Mouse (Mus musculus): ENCODE measurements around the gene Shkbp1. TPM values are rescaled to one million over a fixed set of nuclear protein-coding genes. Genes with fewer than 3 reads are reported as not detected.

Shkbp1 gene
- total RNA-seq, 2 experiments from 2014 or later, result 23.2 to 40.3 TPM

GRCm38 (mm10) chr7:27339519-27339918 is 16.3 kb downstream of the Shkbp1 start:
- DNase-seq (ENCODE audit: extremely low spot score in 1 of 2, low spot score in 2 of 2), result peak in 1 of 2 experiments; percentile 69

GRCm38 (mm10) chr7:27339114-27339513 is 16.7 kb downstream of the Shkbp1 start:
- intact Hi-C loops (cut with DNase I), result loop anchor here (5.0 to 10.0 kb wide), 2 partner anchors 188 to 346 kb away; partner anchors contain the start of gene Zfp607b
- DNase-seq (ENCODE audit: extremely low spot score in 1 of 2, low spot score in 2 of 2), result no peak
- no peak; the same call in 1 of the 2 replicates for TF ChIP-seq CTCF (IDR thresholded peaks at IDR 0.05)
- H3K27ac ChIP-seq, result peak overlapping the region; percentile 91
- H3K4me3 ChIP-seq, result peak overlapping the region; percentile 37

More at GRCm38 (mm10) chr7:27339519-27339918, 16.3 kb downstream of the Shkbp1 start:
- Histone ChIP-seq H3K4me3 (peak overlapping the region; percentile 37), H3K27ac (peak overlapping the region; percentile 91)
- TF ChIP-seq CTCF (IDR thresholded peaks at IDR 0.05), result no peak
- intact Hi-C loops (cut with DNase I), result loop anchor here (5.0 to 10.0 kb wide), 2 partner anchors 188 to 345 kb away; partner anchors contain the start of gene Zfp607b

GRCm38 (mm10) chr7:27337175-27337853 is 18.5 kb downstream of the Shkbp1 start, which contains the start of gene Ltbp4:
TSS of gene Ltbp4 (minus strand) at chr7:27337692.
- intact Hi-C loops (cut with DNase I), result loop anchor here (2.0 to 10.0 kb wide), 5 partner anchors 23 to 347 kb away; partner anchors contain the start of gene Zfp607b
- no peak for TF ChIP-seq CTCF (IDR thresholded peaks at IDR 0.05)
- peak within 1 kb of the TSS; percentile 2; the same call in 1 of the 2 replicates for H3K4me3 ChIP-seq
- peak within 1 kb of the TSS; percentile 91; the same call in 1 of the 2 replicates for H3K27ac ChIP-seq
- no peak for DNase-seq (ENCODE audit: extremely low spot score in 1 of 2, low spot score in 2 of 2)

DNA sequence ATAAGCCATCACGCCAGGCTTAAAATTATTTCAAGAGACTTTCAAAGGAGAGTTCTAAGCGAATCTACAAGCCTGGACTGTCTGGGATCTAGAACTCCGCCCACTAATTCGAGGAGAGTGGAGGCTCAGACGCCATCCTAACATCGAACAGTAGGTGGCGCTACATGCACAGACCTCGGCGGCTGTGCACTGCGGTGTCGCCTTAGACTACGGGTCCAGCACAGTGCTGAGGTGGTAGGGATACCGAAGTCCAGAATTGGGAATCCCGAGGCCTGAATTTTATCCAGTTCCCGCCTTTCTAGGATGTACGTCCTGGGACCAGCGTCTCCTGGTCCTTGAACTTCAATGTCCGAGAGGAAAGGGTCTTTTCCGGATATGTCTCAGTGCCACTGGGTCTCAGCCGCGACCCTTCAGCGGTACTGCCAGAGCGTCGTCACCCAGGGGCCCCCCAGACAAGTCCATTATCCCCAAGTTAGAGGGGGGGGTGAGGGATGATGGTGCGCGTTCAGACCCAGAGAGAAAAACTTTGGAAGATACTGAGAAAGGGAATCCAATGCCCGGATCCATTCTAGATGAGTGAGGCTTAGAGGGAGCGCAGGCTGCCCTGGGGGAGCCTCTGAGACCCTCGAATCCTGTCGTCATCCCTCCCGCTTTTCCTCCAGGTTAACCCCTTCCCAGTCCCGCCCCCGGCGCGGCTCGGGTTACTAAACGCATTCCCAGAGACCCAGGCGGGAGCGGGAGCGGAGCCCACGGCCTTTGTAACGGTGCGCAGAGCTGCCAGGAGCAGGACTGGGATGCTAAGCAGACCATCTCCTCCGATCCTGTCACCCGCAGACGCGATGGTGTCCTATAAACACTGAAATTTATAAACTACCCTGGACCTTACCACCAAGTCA is 19.6 kb downstream of the Shkbp1 start:
- TF ChIP-seq CTCF (IDR thresholded peaks at IDR 0.05), result peak; percentile 97
- peak; percentile 88 to 96 for DNase-seq (ENCODE audit: extremely low spot score in 1 of 2, low spot score in 2 of 2)
- intact Hi-C loops (cut with DNase I), result loop anchor here (1.0 to 10.0 kb wide), 6 partner anchors 25 to 349 kb away; partner anchors contain the start of gene Zfp607b

GRCm38 (mm10) chr7:27335011-27335720 is 20.7 kb downstream of the Shkbp1 start:
- TF ChIP-seq CTCF (IDR thresholded peaks at IDR 0.05), result no peak
- Histone ChIP-seq H3K27ac (no peak overlapping the region), H3K4me3 (no peak overlapping the region)
- DNase-seq (ENCODE audit: extremely low spot score in 1 of 2, low spot score in 2 of 2), result no peak
- intact Hi-C loops (cut with DNase I), result loop anchor here (5.0 to 10.0 kb wide), 2 partner anchors 192 to 350 kb away; partner anchors contain the start of gene Zfp607b

More for the DNA sequence above, 19.6 kb downstream of the Shkbp1 start:
- Histone ChIP-seq H3K4me3 (peak overlapping the region; percentile 14; the same call in 1 of the 2 replicates), H3K27ac (no peak overlapping the region)

GRCm38 (mm10) chr7:27334405-27334911 is 21.4 kb downstream of the Shkbp1 start:
- H3K27ac ChIP-seq, result no peak overlapping the region; the same call in 1 of the 2 replicates

DNA sequence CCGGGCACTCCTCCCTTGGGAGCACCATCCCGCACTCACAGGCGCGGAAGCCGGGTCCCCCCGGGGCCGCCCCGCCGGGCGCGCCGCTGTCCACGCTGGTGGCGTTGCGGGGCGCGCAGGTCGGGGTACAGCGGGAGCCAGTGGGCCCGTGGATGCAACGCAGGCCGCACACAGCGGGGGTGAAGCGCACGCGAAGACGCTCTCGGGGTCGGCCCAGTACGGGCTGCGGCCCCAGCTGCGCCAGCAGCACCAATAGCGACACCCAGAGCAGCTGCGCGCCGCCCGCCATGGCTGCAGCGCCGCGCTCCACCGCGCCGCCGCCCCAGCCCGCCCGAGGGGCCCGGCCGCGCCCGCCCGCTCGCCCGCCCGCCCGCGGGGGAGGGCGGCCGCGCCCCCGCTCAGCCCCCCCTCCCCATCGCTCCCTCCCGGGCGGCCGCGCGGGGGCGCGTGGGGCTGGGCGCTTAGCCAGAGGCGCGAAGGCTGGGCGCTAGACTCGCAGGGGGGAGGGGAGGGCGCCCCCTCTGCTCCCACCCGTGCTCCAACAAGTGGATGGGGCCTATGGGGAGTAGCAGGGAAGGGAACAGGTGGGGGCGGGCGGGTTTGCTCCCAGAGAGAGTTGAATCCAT is 22.4 kb downstream of the Shkbp1 start:
- H3K27ac ChIP-seq, result peak overlapping the region; percentile 37
- DNase-seq (ENCODE audit: extremely low spot score in 1 of 2, low spot score in 2 of 2), result no peak
- H3K4me3 ChIP-seq, result peak overlapping the region; percentile 51
- no peak for TF ChIP-seq CTCF (IDR thresholded peaks at IDR 0.05)
- intact Hi-C loops (cut with DNase I), result loop anchor here (10.0 kb wide), 1 partner anchor 351 kb away; the partner anchor contains the start of gene Zfp607b

More at GRCm38 (mm10) chr7:27334405-27334911, 21.4 kb downstream of the Shkbp1 start:
- no peak for DNase-seq (ENCODE audit: extremely low spot score in 1 of 2, low spot score in 2 of 2)
- intact Hi-C loops (cut with DNase I), result loop anchor here (10.0 kb wide), 1 partner anchor 350 kb away; the partner anchor contains the start of gene Zfp607b
- peak; percentile 16 for TF ChIP-seq CTCF (IDR thresholded peaks at IDR 0.05)
- no peak overlapping the region for H3K4me3 ChIP-seq

DNA sequence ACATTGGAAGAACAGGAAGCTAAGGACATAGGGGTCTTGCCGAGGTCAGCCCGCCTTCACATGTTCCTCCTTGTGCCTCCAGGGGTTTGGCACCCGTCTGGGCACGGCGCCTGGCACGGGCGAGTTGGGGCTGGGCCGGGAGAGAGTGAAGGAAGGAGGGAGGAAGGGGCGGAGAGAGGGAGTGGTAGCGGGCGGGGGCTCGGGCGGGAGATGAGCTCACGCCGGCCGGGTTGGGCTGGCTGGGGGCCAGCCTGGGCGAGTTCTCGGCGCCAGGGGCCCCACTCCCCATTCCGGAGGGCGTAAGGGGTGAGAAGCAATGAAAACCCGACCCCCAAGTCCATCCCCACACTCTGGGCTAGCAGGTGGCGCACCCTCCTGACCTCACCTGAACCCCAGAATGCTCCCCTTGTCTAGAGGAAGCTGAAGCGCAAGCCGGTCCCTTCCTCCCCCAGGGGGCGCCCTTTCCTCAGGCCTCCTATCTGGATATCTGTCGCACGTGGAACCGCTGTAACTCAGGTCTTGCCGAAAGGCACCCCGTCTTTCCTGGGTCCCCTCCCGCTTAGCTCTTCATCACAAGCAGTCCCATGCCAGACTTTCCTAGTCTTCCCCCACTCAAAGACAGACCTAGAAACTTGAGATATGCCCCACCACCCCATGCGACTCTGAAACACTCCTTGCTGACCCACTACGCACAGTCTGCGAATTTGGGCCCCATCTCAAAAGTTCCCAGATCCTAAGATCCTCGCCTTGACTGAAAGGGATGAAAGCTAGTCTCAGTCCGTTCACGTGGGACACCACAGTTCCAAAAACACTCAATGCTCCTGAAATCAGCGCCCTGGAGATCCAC is 23.2 kb downstream of the Shkbp1 start:
- Histone ChIP-seq H3K4me3 (peak overlapping the region; percentile 51), H3K27ac (peak overlapping the region; percentile 64)
- DNase-seq (ENCODE audit: extremely low spot score in 1 of 2, low spot score in 2 of 2), result peak; percentile 80
- peak; percentile 78 for TF ChIP-seq CTCF (IDR thresholded peaks at IDR 0.05)
- intact Hi-C loops (cut with DNase I), result loop anchor here (10.0 kb wide), 1 partner anchor 352 kb away; the partner anchor contains the start of gene Zfp607b

DNA sequence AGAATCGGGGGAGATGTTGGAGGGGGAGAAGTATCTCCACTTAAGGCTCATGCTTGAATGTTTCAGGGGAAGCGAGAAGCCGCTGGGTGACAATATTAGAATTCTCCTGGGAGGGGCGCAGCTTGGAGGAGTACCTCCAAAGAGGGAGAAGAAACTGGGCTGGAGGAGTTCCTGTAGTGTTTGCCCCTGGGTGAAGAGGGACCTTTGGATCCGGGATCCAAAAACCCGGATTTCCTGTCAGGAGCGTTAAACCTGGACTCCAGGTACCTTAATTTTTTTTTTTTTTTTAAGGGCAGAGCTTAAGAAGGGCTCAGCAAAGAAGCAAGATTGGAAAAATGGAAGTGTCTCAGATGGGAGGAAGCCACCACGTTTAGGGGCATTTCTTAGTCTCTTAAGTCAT is 24.0 kb downstream of the Shkbp1 start:
- Histone ChIP-seq H3K4me3 (peak overlapping the region; percentile 51), H3K27ac (peak overlapping the region; percentile 64)
- DNase-seq (ENCODE audit: extremely low spot score in 1 of 2, low spot score in 2 of 2), result no peak
- TF ChIP-seq CTCF (IDR thresholded peaks at IDR 0.05), result no peak
- intact Hi-C loops (cut with DNase I), result loop anchor here (10.0 kb wide), 1 partner anchor 353 kb away; the partner anchor contains the start of gene Zfp607b

All from left cerebral cortex, adult 2 months (tissue).